ENCODE assay signal across 8 mouse cellular contexts in the genomic region with DNA sequence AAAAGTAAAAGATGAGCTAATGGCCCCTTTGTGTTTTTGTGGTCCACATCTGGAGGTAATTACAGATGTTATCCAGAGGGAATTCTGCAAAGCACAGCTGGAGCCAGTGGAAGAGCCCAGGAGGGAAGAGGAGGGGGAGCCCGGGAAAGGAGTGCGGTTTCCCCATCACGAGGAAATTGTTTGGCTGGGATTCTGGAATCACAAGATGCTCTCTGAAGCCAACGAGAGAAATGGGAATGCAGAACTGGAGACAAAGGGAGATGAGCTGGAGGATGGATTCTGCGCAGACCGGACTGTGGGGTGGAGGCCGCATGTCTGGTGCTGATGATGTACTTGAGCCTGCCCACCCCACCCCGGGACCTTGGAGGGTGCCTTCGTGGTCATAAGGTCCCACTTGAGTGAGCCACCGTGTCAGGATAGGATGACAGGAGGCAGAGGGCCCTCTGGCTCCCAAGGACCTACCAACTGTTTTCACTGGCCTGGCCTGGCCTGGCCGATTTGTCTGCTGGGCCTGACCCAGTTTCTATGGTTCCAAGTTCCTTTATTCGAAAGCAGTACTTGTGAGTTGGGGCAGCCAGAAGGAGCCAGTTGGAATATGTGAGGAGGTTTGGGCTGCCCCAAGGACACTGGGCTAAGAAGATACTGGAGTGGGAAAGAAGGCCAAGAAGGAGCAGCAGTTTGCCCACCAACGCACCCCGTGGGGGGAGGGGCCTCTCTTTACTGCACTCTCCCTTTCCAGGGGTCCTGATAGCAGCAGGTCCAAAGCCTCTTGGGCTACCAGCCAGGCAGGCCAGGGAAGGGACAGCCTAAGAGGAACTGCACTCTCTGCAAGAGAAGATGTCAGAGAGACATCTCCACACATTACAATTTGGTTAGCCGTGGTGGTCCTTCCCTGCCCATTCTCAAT. TPM values are rescaled to one million over a fixed set of nuclear protein-coding genes. Genes with fewer than 3 reads are reported as not detected.
DNase-seq lines count a peak whose midpoint lies in the region; ATAC-seq and TF ChIP-seq lines count a peak whose summit lies in the region.

No protein-coding gene starts in this region.

- no peak for TF ChIP-seq POLR2A in kidney, adult 2 months (IDR thresholded peaks at IDR 0.05; ENCODE audit: low read depth, low read length)

- peak overlapping the region; percentile 15; the same call in 1 of the 2 replicates for H3K4me2 ChIP-seq in embryonic facial prominence, embryonic 12.5 days (replicated peaks)
- H3K4me2 ChIP-seq in neural tube, embryonic 13.5 days, result no peak overlapping the region
- H3K4me2 ChIP-seq in midbrain, embryonic 11.5 days, result no peak overlapping the region

- intact Hi-C loops in heart, postnatal 10 days (cut with DNase I), result no loop called here

- no peak for ATAC-seq in embryonic facial prominence, embryonic 12.5 days (ENCODE audit: insufficient number of reproducible peaks, insufficient read depth, low FRiP score, low TSS enrichment)
- 0 out of 2 replicates have a peak, but pooled peaks have one; percentile 36 for ATAC-seq in neural tube, embryonic 13.5 days (ENCODE audit: low read depth)
- ATAC-seq in erythroblast, adult 5-6 weeks (replicated peaks; ENCODE audit: low FRiP score, poor library complexity, severe bottlenecking), result no peak
- ATAC-seq in midbrain, embryonic 11.5 days (ENCODE audit: low FRiP score), result no peak

- no peak for TF ChIP-seq CTCF in kidney, adult 2 months (conservative IDR thresholded peaks at IDR 0.05; ENCODE audit: insufficient read depth, insufficient read length, low read depth, low read length)

- no peaks in the 10 kb centered on the region for H3K4me1 ChIP-seq in kidney, adult 2 months (ENCODE audit: control insufficient read depth, insufficient read depth, low read length)
- H3K4me1 ChIP-seq in embryonic facial prominence, embryonic 12.5 days, result peaks cover 20% of the 10 kb centered on the region
- H3K4me1 ChIP-seq in neural tube, embryonic 13.5 days (replicated peaks), result peaks cover 12% of the 10 kb centered on the region
- peaks cover 3% of the 10 kb centered on the region; the same call in 1 of the 2 replicates for H3K4me1 ChIP-seq in midbrain, embryonic 11.5 days (ENCODE audit: control insufficient read depth, insufficient read depth, low read length)

- 66% methylated on average over 15 of the region's 15 CpGs for WGBS in kidney, adult 2 months
- WGBS in embryonic facial prominence, embryonic 12.5 days, result 47% methylated on average over 15 of the region's 15 CpGs
- 58% methylated on average over 15 of the region's 15 CpGs for WGBS in neural tube, embryonic 13.5 days
- 72% methylated on average over 15 of the region's 15 CpGs for WGBS in midbrain, embryonic 11.5 days

- DNase-seq in kidney, adult 2 months, result peak; percentile 59
- no peak for DNase-seq in kidney, adult 9 months
- peak; percentile 81 to 84 for DNase-seq in heart, postnatal 10 days
- no peak for DNase-seq in midbrain, embryonic 11.5 days (ENCODE audit: low spot score, missing footprints)
- DNase-seq in layer of hippocampus, adult 8-10 months (ENCODE audit: low spot score in 2 of 2), result no peak

- no peak overlapping the region for H3K4me3 ChIP-seq in kidney, adult 2 months (ENCODE audit: insufficient read depth, low read depth, low read length)
- H3K4me3 ChIP-seq in embryonic facial prominence, embryonic 12.5 days, result no peak overlapping the region
- no peak overlapping the region for H3K4me3 ChIP-seq in neural tube, embryonic 13.5 days
- H3K4me3 ChIP-seq in midbrain, embryonic 11.5 days (ENCODE audit: low read depth, low read length), result no peak overlapping the region

- no peak overlapping the region for H3K9ac ChIP-seq in embryonic facial prominence, embryonic 12.5 days
- H3K9ac ChIP-seq in neural tube, embryonic 13.5 days, result no peak overlapping the region
- H3K9ac ChIP-seq in midbrain, embryonic 11.5 days (ENCODE audit: low read length), result no peak overlapping the region

- H3K36me3 ChIP-seq in kidney, adult 2 months (ENCODE audit: control insufficient read depth, insufficient read depth, low read length), result no peaks in the 10 kb centered on the region
- peaks cover 30% of the 10 kb centered on the region for H3K36me3 ChIP-seq in embryonic facial prominence, embryonic 12.5 days
- peaks cover 19% of the 10 kb centered on the region for H3K36me3 ChIP-seq in neural tube, embryonic 13.5 days
- peaks cover 3% of the 10 kb centered on the region; the same call in 1 of the 2 replicates for H3K36me3 ChIP-seq in midbrain, embryonic 11.5 days (ENCODE audit: control insufficient read depth, insufficient read depth, low read length)

- H3K9me3 ChIP-seq in embryonic facial prominence, embryonic 12.5 days, result no peaks in the 10 kb centered on the region
- no peaks in the 10 kb centered on the region for H3K9me3 ChIP-seq in neural tube, embryonic 13.5 days
- H3K9me3 ChIP-seq in midbrain, embryonic 11.5 days (ENCODE audit: control insufficient read depth, low read length), result no peaks in the 10 kb centered on the region

- H3K27me3 ChIP-seq in kidney, adult 2 months (replicated peaks; ENCODE audit: control insufficient read depth, insufficient read depth, low read length), result no peaks in the 10 kb centered on the region
- H3K27me3 ChIP-seq in embryonic facial prominence, embryonic 12.5 days, result no peaks in the 10 kb centered on the region
- H3K27me3 ChIP-seq in neural tube, embryonic 13.5 days, result no peaks in the 10 kb centered on the region
- H3K27me3 ChIP-seq in midbrain, embryonic 11.5 days (ENCODE audit: control insufficient read depth, insufficient read depth, low read length), result no peaks in the 10 kb centered on the region

- H3K27ac ChIP-seq in kidney, adult 2 months (ENCODE audit: insufficient read depth, low read depth, low read length), result no peak overlapping the region
- H3K27ac ChIP-seq in embryonic facial prominence, embryonic 12.5 days, result peak overlapping the region; percentile 93
- no peak overlapping the region for H3K27ac ChIP-seq in neural tube, embryonic 13.5 days (replicated peaks)
- H3K27ac ChIP-seq in midbrain, embryonic 11.5 days (ENCODE audit: low read depth, low read length), result no peak overlapping the region

RNA-seq across cellular contexts. Expression of a gene that starts 12.6 kb away (rescaled TPM):
- polyA plus RNA-seq in kidney, adult 2 months (2012; rRNA removed), result 37.2 and 42.1 TPM in 2 replicates
- 182 and 194 TPM in 2 replicates for polyA plus RNA-seq in embryonic facial prominence, embryonic 12.5 days (2016; fragmentation: Nextera tagmentation; extraction: Ambion mirVana)
- 100 to 1,000 TPM; 106 to 116 TPM for total RNA-seq in heart, postnatal 10 days (2021)
- polyA plus RNA-seq in neural tube, embryonic 13.5 days (2015; fragmentation: Nextera tagmentation; extraction: Ambion mirVana), result 52.7 and 65.4 TPM in 2 replicates
- total RNA-seq in erythroblast, adult 5-6 weeks (2015; ENCODE audit: low replicate concordance), result 0.84 and 3.5 TPM in 2 replicates
- total RNA-seq in erythroblast, adult 5-6 weeks (2017; ENCODE audit: low replicate concordance), result 1.7 and 2.0 TPM in 2 replicates
- polyA plus RNA-seq in midbrain, embryonic 11.5 days (2014; fragmentation: Nextera tagmentation; extraction: Ambion mirVana), result 57.4 and 57.5 TPM in 2 replicates
- total RNA-seq in layer of hippocampus, adult 8-10 months (2022), result 10 to 100 TPM; 10.3 to 16.0 (median 13.4) TPM

RNA-seq across cellular contexts. Expression of a gene that starts 17.3 kb away (rescaled TPM):
- 366 and 425 TPM in 2 replicates for polyA plus RNA-seq in kidney, adult 2 months (2012; rRNA removed)
- 253 and 263 TPM in 2 replicates for polyA plus RNA-seq in embryonic facial prominence, embryonic 12.5 days (2016; fragmentation: Nextera tagmentation; extraction: Ambion mirVana)
- 100 to 1,000 TPM; 143 to 155 TPM for total RNA-seq in heart, postnatal 10 days (2021)
- 209 and 275 TPM in 2 replicates for polyA plus RNA-seq in neural tube, embryonic 13.5 days (2015; fragmentation: Nextera tagmentation; extraction: Ambion mirVana)
- 36.8 and 40.3 TPM in 2 replicates for total RNA-seq in erythroblast, adult 5-6 weeks (2015; ENCODE audit: low replicate concordance)
- total RNA-seq in erythroblast, adult 5-6 weeks (2017; ENCODE audit: low replicate concordance), result 18.0 and 27.6 TPM in 2 replicates
- polyA plus RNA-seq in midbrain, embryonic 11.5 days (2014; fragmentation: Nextera tagmentation; extraction: Ambion mirVana), result 238 and 253 TPM in 2 replicates
- total RNA-seq in layer of hippocampus, adult 8-10 months (2022), result 100 to 1,000 TPM in 2 of 4 experiments, 10 to 100 TPM in 2; 88.3 to 116 (median 96.6) TPM

RNA-seq across cellular contexts. Expression of a gene that starts 20.0 kb away (rescaled TPM):
- polyA plus RNA-seq in kidney, adult 2 months (2012; rRNA removed), result 168 and 211 TPM in 2 replicates
- polyA plus RNA-seq in embryonic facial prominence, embryonic 12.5 days (2016; fragmentation: Nextera tagmentation; extraction: Ambion mirVana), result 33.1 and 34.6 TPM in 2 replicates
- total RNA-seq in heart, postnatal 10 days (2021), result 10 to 100 TPM; 87.9 to 91.3 TPM
- polyA plus RNA-seq in neural tube, embryonic 13.5 days (2015; fragmentation: Nextera tagmentation; extraction: Ambion mirVana), result 30.1 and 32.7 TPM in 2 replicates
- total RNA-seq in erythroblast, adult 5-6 weeks (2015; ENCODE audit: low replicate concordance), result 6.7 and 10.9 TPM in 2 replicates
- total RNA-seq in erythroblast, adult 5-6 weeks (2017; ENCODE audit: low replicate concordance), result 12.2 and 13.9 TPM in 2 replicates
- polyA plus RNA-seq in midbrain, embryonic 11.5 days (2014; fragmentation: Nextera tagmentation; extraction: Ambion mirVana), result 15.8 and 19.5 TPM in 2 replicates
- 10 to 100 TPM; 32.0 to 44.8 (median 36.7) TPM for total RNA-seq in layer of hippocampus, adult 8-10 months (2022)

RNA-seq across cellular contexts. Expression of a gene that starts 26.4 kb away (rescaled TPM):
- polyA plus RNA-seq in kidney, adult 2 months (2012; rRNA removed), result 454 and 464 TPM in 2 replicates
- 4.8 and 5.2 TPM in 2 replicates for polyA plus RNA-seq in embryonic facial prominence, embryonic 12.5 days (2016; fragmentation: Nextera tagmentation; extraction: Ambion mirVana)
- total RNA-seq in heart, postnatal 10 days (2021), result 1 to 10 TPM; 6.6 to 8.1 TPM
- 6.7 and 7.9 TPM in 2 replicates for polyA plus RNA-seq in neural tube, embryonic 13.5 days (2015; fragmentation: Nextera tagmentation; extraction: Ambion mirVana)
- 2.7 and 7.5 TPM in 2 replicates for total RNA-seq in erythroblast, adult 5-6 weeks (2015; ENCODE audit: low replicate concordance)
- 5.6 and 6.0 TPM in 2 replicates for total RNA-seq in erythroblast, adult 5-6 weeks (2017; ENCODE audit: low replicate concordance)
- 4.3 and 4.7 TPM in 2 replicates for polyA plus RNA-seq in midbrain, embryonic 11.5 days (2014; fragmentation: Nextera tagmentation; extraction: Ambion mirVana)
- 1 to 10 TPM; 2.0 to 6.5 (median 3.3) TPM for total RNA-seq in layer of hippocampus, adult 8-10 months (2022)

RNA-seq across cellular contexts. Expression of a gene that starts 31.9 kb away (rescaled TPM):
- 0.23 and 0.30 TPM in 2 replicates for polyA plus RNA-seq in kidney, adult 2 months (2012; rRNA removed)
- 5.5 and 6.9 TPM in 2 replicates for polyA plus RNA-seq in embryonic facial prominence, embryonic 12.5 days (2016; fragmentation: Nextera tagmentation; extraction: Ambion mirVana)
- total RNA-seq in heart, postnatal 10 days (2021), result not detected
- polyA plus RNA-seq in neural tube, embryonic 13.5 days (2015; fragmentation: Nextera tagmentation; extraction: Ambion mirVana), result 47.8 and 51.3 TPM in 2 replicates
- total RNA-seq in erythroblast, adult 5-6 weeks (2015; ENCODE audit: low replicate concordance), result not detected in 2 replicates
- total RNA-seq in erythroblast, adult 5-6 weeks (2017; ENCODE audit: low replicate concordance), result not detected in 2 replicates
- 33.6 and 34.4 TPM in 2 replicates for polyA plus RNA-seq in midbrain, embryonic 11.5 days (2014; fragmentation: Nextera tagmentation; extraction: Ambion mirVana)
- 10 to 100 TPM; 15.7 to 25.1 (median 18.7) TPM for total RNA-seq in layer of hippocampus, adult 8-10 months (2022)

Comparison
In these comparisons a context has a peak if more than half of its experiments do, and no peak if none do; other contexts are left out.
1. DNase-seq: peak in kidney, adult 2 months (single experiment) and heart, postnatal 10 days (2 of 2); none in kidney, adult 9 months (single experiment), midbrain, embryonic 11.5 days (single experiment) and layer of hippocampus, adult 8-10 months (0 of 2).